Mouse (Mus musculus) CH12.LX (cell line): Measurements from ENCODE around the gene Il6ra. TPM values are rescaled to one million over a fixed set of nuclear protein-coding genes. Genes with fewer than 3 reads are reported as not detected.

Experiments
- DNase-seq: peaks from one replicate; pipeline ENCODE4 v3.0.0-alpha.2; 2013; ENCODE audit errors: extremely low read depth
- H3K27ac ChIP-seq: 2 replicates; pipeline ENCODE4 v1.5.1; 2012; ENCODE audit warnings: low read depth, mild to moderate bottlenecking, control low read depth, moderate library complexity; ENCODE audit not compliant: insufficient read depth
- H3K27me3 ChIP-seq: replicated peaks from 2 replicates; pipeline ENCODE3; 2012; ENCODE audit warnings: inconsistent platforms
- H3K36me3 ChIP-seq, 2 experiments: replicated peaks in 1 of 2; 2 replicates each; pipeline versions ENCODE3 to v1.6.1; 2012; ENCODE audit warnings: inconsistent platforms in 1 of 2, low read length in 1 of 2, mild to moderate bottlenecking in 1 of 2, mixed read lengths in 1 of 2, moderate library complexity in 1 of 2; ENCODE audit not compliant: control insufficient read depth in 1 of 2, insufficient read depth in 1 of 2
- H3K4me1 ChIP-seq, 2 experiments: 2 replicates each; pipeline ENCODE4 v1.6.1; 2012; ENCODE audit warnings: inconsistent platforms in 1 of 2, moderate library complexity in 1 of 2; ENCODE audit not compliant: insufficient read depth in 2 of 2, control insufficient read depth in 1 of 2
- H3K4me2 ChIP-seq: 2 replicates; pipeline ENCODE4 v1.6.1; 2012; ENCODE audit warnings: low read depth, mild to moderate bottlenecking, control low read depth; ENCODE audit not compliant: poor library complexity, insufficient read depth, severe bottlenecking
- H3K4me3 ChIP-seq, 3 experiments: fragments of 150-350 bp in 1 of 3; sonication (generic) in 1 of 3; replicated peaks in 1 of 3; 2 replicates each; pipeline versions ENCODE3 to v1.5.1; 2011 to 2012; ENCODE audit warnings: low read depth in 2 of 3, low read length in 2 of 3, mild to moderate bottlenecking in 2 of 3, moderate library complexity in 2 of 3, control low read depth in 1 of 3, improper control_type of control experiment in 1 of 3, inconsistent platforms in 1 of 3, mixed read lengths in 1 of 3; ENCODE audit not compliant: poor library complexity in 1 of 3
- H3K79me2 ChIP-seq: replicated peaks from 2 replicates; pipeline ENCODE4 v1.6.1; 2012; ENCODE audit warnings: mild to moderate bottlenecking, moderate library complexity; ENCODE audit not compliant: control insufficient read depth, poor library complexity, insufficient read depth, severe bottlenecking; ENCODE audit errors: extremely low read depth
- H3K9ac ChIP-seq: 2 replicates; pipeline ENCODE4 v1.6.1; 2012; ENCODE audit warnings: low read depth, mild to moderate bottlenecking, control low read depth, moderate library complexity; ENCODE audit not compliant: insufficient read depth
- H3K9me3 ChIP-seq: replicated peaks from 2 replicates; pipeline ENCODE3; 2012; ENCODE audit warnings: low read length, inconsistent platforms, mixed read lengths
- BHLHE40 ChIP-seq: IDR thresholded peaks from 2 replicates; pipeline ENCODE4 v1.6.1; 2011; ENCODE audit warnings: mild to moderate bottlenecking, low read depth, low read length, improper control_type of control experiment
- EP300 ChIP-seq: IDR thresholded peaks from 2 replicates; pipeline ENCODE4 v1.6.1; 2011; ENCODE audit warnings: low read length, improper control_type of control experiment
- ETS1 ChIP-seq: conservative IDR thresholded peaks from 2 replicates; pipeline ENCODE4 v1.6.1; 2012; ENCODE audit warnings: low read depth, mild to moderate bottlenecking, inconsistent platforms, low read length, improper control_type of control experiment, moderate library complexity
- IRF4 ChIP-seq: IDR thresholded peaks from 2 replicates; pipeline ENCODE4 v1.6.1; 2014; ENCODE audit warnings: low read depth, mild to moderate bottlenecking, inconsistent platforms, low read length, improper control_type of control experiment
- MAFK ChIP-seq: IDR thresholded peaks from 2 replicates; pipeline ENCODE4 v1.6.1; 2011; ENCODE audit warnings: low read length, improper control_type of control experiment; ENCODE audit not compliant: insufficient replicate concordance
- MEF2A ChIP-seq: IDR thresholded peaks from 2 replicates; pipeline ENCODE4 v1.6.1; 2014; ENCODE audit warnings: low read depth, mild to moderate bottlenecking, inconsistent platforms, low read length, improper control_type of control experiment, borderline replicate concordance
- MYC ChIP-seq: IDR thresholded peaks from 2 replicates; pipeline ENCODE4 v1.6.1; 2011; ENCODE audit warnings: low read depth, mild to moderate bottlenecking, improper control_type of control experiment, low read length
- NRF1 ChIP-seq: IDR thresholded peaks from 2 replicates; pipeline ENCODE4 v1.6.1; 2014; ENCODE audit warnings: low read depth, mild to moderate bottlenecking, inconsistent platforms, low read length, improper control_type of control experiment, moderate library complexity
- SIN3A ChIP-seq: IDR thresholded peaks from 2 replicates; pipeline ENCODE4 v1.6.1; 2012; ENCODE audit warnings: low read length, improper control_type of control experiment, inconsistent platforms
- TBP ChIP-seq: conservative IDR thresholded peaks from 2 replicates; pipeline ENCODE4 v1.6.1; 2011; ENCODE audit warnings: low read depth, low read length, improper control_type of control experiment
- TCF12 ChIP-seq: IDR thresholded peaks from 2 replicates; pipeline ENCODE4 v1.6.1; 2014; ENCODE audit warnings: low read depth, mild to moderate bottlenecking, inconsistent platforms, low read length, improper control_type of control experiment
- USF1 ChIP-seq: IDR thresholded peaks from 2 replicates; pipeline ENCODE4 v1.6.1; 2014; ENCODE audit warnings: low read depth, mild to moderate bottlenecking, inconsistent platforms, low read length, improper control_type of control experiment
- dilution Hi-C: fragments of 300-500 bp; cut with MboI; formaldehyde crosslinking; loops from 2 replicates; pipeline ENCODE4 v1.14.3; 2020; ENCODE audit warnings: low sequenced_read_pairs; ENCODE audit not compliant: extremely low pct_unique_long_range_greater_than_20kb, extremely low pct_ligation_motif_present
- in situ Hi-C: fragments of 300-500 bp; cut with MboI; formaldehyde crosslinking; loops from 3 replicates; pipeline ENCODE4 v1.14.3; 2019; ENCODE audit warnings: low sequenced_read_pairs, low pct_ligation_motif_present, low pct_unique_long_range_greater_than_20kb, mixed read lengths
- polyA plus RNA-seq: library from polyadenylated mRNA; unstranded; fragments of >175 nt; gene quantifications from 2 replicates; pipeline ENCODE4 v1.2.1, GENCODE M21; 2012; ENCODE audit warnings: low read depth; ENCODE audit not compliant: insufficient read length
- total RNA-seq, 2 experiments: library from RNA; depleted of rRNA; stranded (reverse); fragments of 300-350 nt in 1 of 2; fragments of >200 nt in 1 of 2; gene quantifications; 2 replicates each; pipeline ENCODE4 v1.2.3; 2012 to 2014

Il6ra gene
- total and polyA plus RNA-seq, 3 experiments = 1.4 to 4.8 (median 1.6) TPM

DNA sequence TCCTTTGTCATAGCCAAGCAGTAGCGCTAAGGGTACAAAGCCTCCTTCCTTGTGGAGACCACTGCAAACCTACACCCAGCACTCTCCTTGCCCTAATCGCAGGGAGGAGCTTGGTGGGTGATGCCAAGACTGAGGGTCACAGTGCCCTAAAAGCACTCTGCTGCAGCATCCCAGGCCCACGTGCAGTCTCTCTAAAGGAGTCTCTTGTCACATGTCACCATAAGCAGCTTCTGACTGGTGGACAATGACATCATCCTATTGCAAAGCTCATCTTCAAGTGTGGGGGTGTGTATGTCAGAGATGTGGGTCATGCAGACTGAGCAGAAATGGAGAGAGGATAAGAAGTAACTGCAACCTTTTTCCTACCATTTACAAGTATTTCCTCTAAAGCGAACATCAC is 46.4 kb upstream of the Il6ra start (continued):
- TF ChIP-seq USF1 (peak; percentile 61), NRF1 (no peak), SIN3A (0 out of 2 replicates have a peak, but pooled peaks have one; percentile 25)
- TF ChIP-seq, all 38 proteins: peak for 7

DNA sequence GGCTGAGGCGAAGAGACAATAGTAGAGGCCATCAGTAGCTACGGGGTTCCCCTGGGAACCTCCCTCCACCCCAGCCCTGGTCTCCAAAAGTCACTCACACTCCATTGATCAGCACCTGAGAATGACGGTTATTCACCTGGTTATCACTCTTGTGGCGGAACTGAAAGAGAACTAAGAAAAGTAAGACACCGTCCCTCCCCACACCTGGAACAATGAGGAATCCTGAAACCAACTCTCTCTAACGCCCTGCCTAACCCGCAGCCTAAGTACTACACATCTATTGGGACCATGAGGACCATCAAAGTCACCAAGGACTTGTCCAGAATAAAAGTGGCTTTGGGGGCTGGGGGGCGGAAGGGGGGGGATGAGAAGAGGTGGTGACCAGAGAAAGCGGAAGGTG is 44.9 kb upstream of the Il6ra start:
- TF ChIP-seq ETS1 (peak; percentile 60), MAFK (no peak), TCF12 (peak; percentile 38; the same call in 1 of the 2 replicates), TBP (no peak), MEF2A (peak; percentile 32; the same call in 1 of the 2 replicates), EP300 (peak; percentile 62), BHLHE40 (peak; percentile 59), IRF4 (peak; percentile 67; the same call in 1 of the 2 replicates)
- Histone ChIP-seq H3K4me2 (peak overlapping the region; percentile 10; the same call in 1 of the 2 replicates), H3K4me1 (peaks cover 14 to 61% of the 10 kb centered on the region in 2 experiments), H3K4me3 (no peak overlapping the region), H3K9me3 (peaks cover 2% of the 10 kb centered on the region), H3K36me3 (peaks cover 35 to 63% of the 10 kb centered on the region in 2 experiments), H3K27me3 (no peaks in the 10 kb centered on the region), H3K79me2 (peaks cover 25% of the 10 kb centered on the region), H3K27ac (0 out of 2 replicates have a peak overlapping the region, but pooled peaks have one; percentile 9), H3K9ac (no peak overlapping the region)
- dilution Hi-C loops (no loop called here), in situ Hi-C loops (loop anchor here (25.0 kb wide), 1 partner anchor 171 kb away; no protein-coding TSS in a partner anchor)
- no peak for DNase-seq

DNA sequence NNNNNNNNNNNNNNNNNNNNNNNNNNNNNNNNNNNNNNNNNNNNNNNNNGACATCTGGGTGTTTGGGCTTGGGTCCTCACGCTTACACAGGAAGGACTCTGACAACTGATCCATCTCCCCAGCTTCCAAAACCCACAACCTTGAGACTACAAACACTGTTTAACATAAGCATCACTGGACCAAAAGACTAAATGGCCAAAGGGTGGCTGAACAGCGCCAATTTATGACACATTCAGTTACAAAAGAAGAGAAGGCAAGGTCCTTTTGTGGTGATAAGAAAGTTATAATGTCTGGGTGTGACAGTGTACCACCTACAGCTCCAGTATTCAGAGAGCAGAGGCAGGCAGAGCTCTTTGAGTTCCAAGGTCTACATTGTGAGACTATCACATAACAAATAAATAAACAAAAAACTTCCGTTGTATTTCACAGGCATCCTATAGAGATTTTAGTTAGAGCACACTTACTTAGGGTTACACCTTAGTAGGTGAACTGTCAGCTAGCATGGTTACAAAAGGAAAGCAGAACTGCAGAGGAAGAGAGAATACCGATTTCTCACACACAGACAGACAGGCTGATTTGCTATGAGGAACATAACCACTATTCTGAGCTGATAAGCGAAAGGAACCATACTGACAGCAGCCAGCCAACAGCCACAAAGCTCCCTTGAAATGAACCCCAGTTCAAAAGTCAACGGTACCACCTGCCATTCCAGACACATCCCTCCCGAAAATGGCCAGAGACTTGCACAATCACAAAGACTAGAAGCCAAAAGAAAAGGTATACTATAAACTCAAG is 43.4 kb upstream of the Il6ra start:
- Histone ChIP-seq H3K79me2 (peaks cover 10% of the 10 kb centered on the region), H3K4me3 (no peak overlapping the region), H3K4me2 (no peak overlapping the region), H3K4me1 (peaks cover 12 to 50% of the 10 kb centered on the region in 2 experiments), H3K36me3 (peaks cover 49 to 79% of the 10 kb centered on the region in 2 experiments), H3K9ac (no peak overlapping the region), H3K9me3 (peaks cover 2% of the 10 kb centered on the region)
- no peak for DNase-seq
- in situ Hi-C loops = loop anchor here (25.0 kb wide), 1 partner anchor 169 kb away; no protein-coding TSS in a partner anchor
- no peak for TF ChIP-seq MYC
- no peak for TF ChIP-seq MAFK
- no peak for TF ChIP-seq ETS1
- TF ChIP-seq, all 38 proteins: peak for 0
- Histone ChIP-seq H3K27ac (no peak overlapping the region), H3K27me3 (no peaks in the 10 kb centered on the region)
- dilution Hi-C loops = no loop called here
